Mouse (Mus musculus) layer of hippocampus, adult 9-11 months (tissue): ENCODE data around the gene Timp2.

Source experiments
- DNase-seq: peaks from one replicate; pipeline ENCODE4 v3.0.0; 2022

Timp2 gene

GRCm38 (mm10) chr11:118369251-118369650, 13.7 kb upstream of the Timp2 start:
- DNase-seq: peak; percentile 1

GRCm38 (mm10) chr11:118368330-118368729, 12.8 kb upstream of the Timp2 start:
- peak; percentile 6 for DNase-seq

- DNase-seq: no peak
Measured at GRCm38 (mm10) chr11:118366559-118366958, 11.0 kb upstream of the Timp2 start.

- no peak for DNase-seq
Measured at GRCm38 (mm10) chr11:118366108-118366507, 10.6 kb upstream of the Timp2 start.

- DNase-seq: peak; percentile 34
Measured at GRCm38 (mm10) chr11:118365171-118365570, 9.6 kb upstream of the Timp2 start.

GRCm38 (mm10) chr11:118364021-118364420, 8.5 kb upstream of the Timp2 start:
- no peak for DNase-seq

- peak; percentile 79 for DNase-seq
Measured at GRCm38 (mm10) chr11:118362971-118363518, 7.5 kb upstream of the Timp2 start.

- DNase-seq: no peak
Measured at GRCm38 (mm10) chr11:118362501-118362900, 7.0 kb upstream of the Timp2 start.

- no peak for DNase-seq
Measured at GRCm38 (mm10) chr11:118360907-118361341, 5.4 kb upstream of the Timp2 start.

GRCm38 (mm10) chr11:118360491-118360890, 5.0 kb upstream of the Timp2 start:
- DNase-seq: no peak

- DNase-seq: peak; percentile 91
Measured at GRCm38 (mm10) chr11:118355205-118355604, 335 bp downstream of the Timp2 start.

- DNase-seq: no peak
Measured at GRCm38 (mm10) chr11:118354636-118355191, 826 bp downstream of the Timp2 start.

- no peak for DNase-seq
Measured at GRCm38 (mm10) chr11:118349494-118349893, 6.0 kb downstream of the Timp2 start.

GRCm38 (mm10) chr11:118348877-118349276, 6.7 kb downstream of the Timp2 start:
- peak; percentile 66 for DNase-seq

- DNase-seq: no peak
Measured at GRCm38 (mm10) chr11:118348419-118348818, 7.1 kb downstream of the Timp2 start.

GRCm38 (mm10) chr11:118347911-118348310, 7.6 kb downstream of the Timp2 start:
- DNase-seq: no peak

- no peak for DNase-seq
Measured at GRCm38 (mm10) chr11:118347391-118347790, 8.1 kb downstream of the Timp2 start.

- DNase-seq: no peak
Measured at GRCm38 (mm10) chr11:118346395-118347096, 9.0 kb downstream of the Timp2 start.

- peak; percentile 61 for DNase-seq
Measured at GRCm38 (mm10) chr11:118345693-118346092, 9.8 kb downstream of the Timp2 start.

GRCm38 (mm10) chr11:118343629-118344028, 11.9 kb downstream of the Timp2 start:
- no peak for DNase-seq

- DNase-seq: no peak
Measured at GRCm38 (mm10) chr11:118342400-118342981, 13.0 kb downstream of the Timp2 start, which contains the start of gene Cep295nl. Gene Cep295nl (minus strand): TSS chr11:118342500.

GRCm38 (mm10) chr11:118337491-118338168, 17.9 kb downstream of the Timp2 start:
- DNase-seq: no peak

GRCm38 (mm10) chr11:118333431-118333830, 22.1 kb downstream of the Timp2 start:
- no peak for DNase-seq
